Mouse (Mus musculus) brain, embryonic 14.5 days (tissue): Measurements from ENCODE around the gene Enoph1.

ENCODE experiments used
- CTCF ChIP-seq: fragments of 200-500 bp; IDR thresholded peaks from 2 replicates; pipeline ENCODE4 v1.5.1; 2012; ENCODE audit warnings: inconsistent platforms, mild to moderate bottlenecking, moderate library complexity, borderline replicate concordance; ENCODE audit not compliant: insufficient read depth, insufficient read length; ENCODE audit errors: extremely low read depth
- POLR2A ChIP-seq: fragments of 200-500 bp; IDR thresholded peaks from 2 replicates; pipeline ENCODE4 v1.6.1; 2012; ENCODE audit warnings: mild to moderate bottlenecking, inconsistent platforms, borderline replicate concordance; ENCODE audit not compliant: poor library complexity, insufficient read depth, insufficient read length, severe bottlenecking; ENCODE audit errors: extremely low read depth

DNA sequence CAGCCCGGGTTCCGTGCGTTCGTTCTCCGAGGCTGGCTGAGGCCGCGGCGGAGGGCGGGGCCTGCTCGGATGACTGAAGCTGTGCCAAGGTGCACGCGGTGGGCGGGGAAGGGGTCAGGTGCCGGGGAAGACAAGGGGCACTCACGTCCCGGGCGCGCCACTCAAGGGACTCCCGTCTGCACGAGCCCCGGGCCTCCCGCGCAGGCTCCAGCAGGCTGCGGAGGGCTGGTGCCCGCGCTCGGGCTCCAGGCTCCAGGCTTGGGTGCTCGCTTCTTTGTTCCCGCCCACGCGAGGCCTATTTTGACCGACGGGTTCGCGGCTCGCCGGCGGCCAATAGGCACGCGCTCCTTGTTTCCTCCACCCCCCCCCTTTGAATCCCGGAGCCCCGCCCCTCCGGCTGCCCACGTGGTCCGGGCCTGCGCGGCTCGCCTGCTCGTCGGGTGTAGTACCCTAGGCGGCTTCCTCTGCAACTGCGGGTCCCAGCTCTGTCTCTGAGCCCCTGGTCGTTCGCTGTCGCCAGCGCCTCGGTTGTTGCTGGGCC lies at the start of gene Enoph1, which contains the start of gene Hnrnpdl:
- TF ChIP-seq POLR2A (peak; percentile 90), CTCF (peak; percentile 15; the same call in 1 of the 2 replicates)
